Mouse (Mus musculus): Measurements from ENCODE around the gene Gjb4.

- TF ChIP-seq CTCF (IDR thresholded peaks at IDR 0.05; ENCODE audit: borderline replicate concordance, insufficient read depth, low read length) (no peak), POLR2A (IDR thresholded peaks at IDR 0.05; ENCODE audit: low read depth, low read length) (no peak)
Measured at GRCm38 (mm10) chr4:127370447-127370846, 16.6 kb upstream of the Gjb4 start.

Measured in embryonic fibroblast, embryonic 13.5 days (primary cell).